In the genomic region with DNA sequence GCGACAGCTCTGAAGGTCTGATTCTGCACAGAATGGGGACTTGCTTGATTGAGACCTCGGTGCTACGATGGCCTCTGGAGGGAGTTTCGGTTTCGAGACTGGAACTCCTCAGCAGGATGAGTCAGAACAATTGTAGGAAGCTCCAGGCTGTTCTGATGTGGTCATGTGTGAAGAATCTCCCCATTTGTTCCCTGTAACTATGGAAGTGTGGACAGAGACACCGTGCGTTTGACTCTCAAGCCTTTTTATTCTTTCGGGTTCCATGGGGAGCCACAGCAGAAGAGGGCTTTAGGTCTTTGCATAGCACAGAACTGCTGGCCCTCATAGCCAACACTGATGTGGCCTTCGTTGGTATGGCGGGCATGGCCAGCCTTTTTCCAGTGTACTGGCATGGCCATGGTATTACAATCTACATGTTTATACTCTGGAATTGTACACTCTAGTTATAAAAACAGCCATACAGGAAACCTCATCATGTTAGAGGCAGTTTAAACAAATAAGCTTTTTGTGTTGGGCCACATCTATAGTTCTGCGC, we compare ENCODE assay signal across 10 mouse cellular contexts. TPM values are rescaled to one million over a fixed set of nuclear protein-coding genes. Genes with fewer than 3 reads are reported as not detected.
DNase-seq lines count a peak whose midpoint lies in the region; ATAC-seq and TF ChIP-seq lines count a peak whose summit lies in the region.
"Had no signal": no experiment of that assay in that cellular context is flagged by ENCODE, and none has a peak within 500 bp of the region (broad histone marks: within the 10 kb centered on the region; RNA-seq: fewer than 3 reads in every experiment).

No protein-coding gene starts in this region.

- intact Hi-C loops in heart, adult 2 months (cut with DNase I) = loop anchor here (1.0 kb wide), 1 partner anchor 21 kb away; no protein-coding TSS in a partner anchor

- no peak for DNase-seq in frontal cortex, adult 2 months (ENCODE audit: extremely low spot score in 1 of 2, low spot score in 1 of 2)
- peak; percentile 59 to 75 for DNase-seq in heart, adult 2 months
- DNase-seq in urinary bladder, postnatal 4 days (ENCODE audit: low spot score in 2 of 2) = no peak
- DNase-seq in ovary, adult 18-20 months (ENCODE audit: low spot score) = no peak
- DNase-seq in hindbrain, embryonic 14.5 days (ENCODE audit: low spot score) = no peak
- DNase-seq: gastrocnemius, postnatal 10 days had no signal

- peaks cover 9% of the 10 kb centered on the region for H3K36me3 ChIP-seq in heart, adult 2 months (ENCODE audit: control insufficient read depth, insufficient read depth, low read length)
- H3K36me3 ChIP-seq in kidney, embryonic 16.5 days (ENCODE audit: insufficient read depth, low read length) = peaks cover 21% of the 10 kb centered on the region
- H3K36me3 ChIP-seq in hindbrain, embryonic 14.5 days (replicated peaks; ENCODE audit: control insufficient read depth, insufficient read depth) = peaks cover 9% of the 10 kb centered on the region; the same call in 1 of the 2 replicates

- TF ChIP-seq POLR2A in heart, adult 2 months (IDR thresholded peaks at IDR 0.05; ENCODE audit: insufficient read depth, low read depth, low read length) = peak; percentile 86

- H3K4me3 ChIP-seq in heart, adult 2 months = peak overlapping the region; percentile 42
- H3K4me3 ChIP-seq in kidney, embryonic 16.5 days (ENCODE audit: low read length) = no peak overlapping the region
- no peak overlapping the region for H3K4me3 ChIP-seq in hindbrain, embryonic 14.5 days (replicated peaks; ENCODE audit: low read length)
- H3K4me3 ChIP-seq: midbrain, embryonic 10.5 days had no signal

- peak overlapping the region; percentile 63 for H3K9ac ChIP-seq in heart, adult 2 months (ENCODE audit: low read depth, low read length)
- no peak overlapping the region for H3K9ac ChIP-seq in kidney, embryonic 16.5 days (replicated peaks; ENCODE audit: low read length)
- no peak overlapping the region for H3K9ac ChIP-seq in hindbrain, embryonic 14.5 days

- H3K9me3 ChIP-seq in kidney, embryonic 16.5 days (ENCODE audit: low read length) = no peaks in the 10 kb centered on the region
- H3K9me3 ChIP-seq in hindbrain, embryonic 14.5 days (ENCODE audit: control insufficient read depth, low read length) = no peaks in the 10 kb centered on the region
- H3K9me3 ChIP-seq: midbrain, embryonic 10.5 days had no signal

- H3K79me2 ChIP-seq in heart, adult 2 months (replicated peaks; ENCODE audit: control insufficient read depth, insufficient read depth, low read length) = peaks cover 2% of the 10 kb centered on the region

- H3K4me1 ChIP-seq in heart, adult 2 months (ENCODE audit: control insufficient read depth, insufficient read depth, low read length) = peaks cover 26% of the 10 kb centered on the region
- peaks cover 30% of the 10 kb centered on the region for H3K4me1 ChIP-seq in kidney, embryonic 16.5 days (ENCODE audit: insufficient read depth, low read length)
- H3K4me1 ChIP-seq in hindbrain, embryonic 14.5 days (replicated peaks; ENCODE audit: control insufficient read depth, insufficient read depth, low read length) = peaks cover 13% of the 10 kb centered on the region

- H3K27me3 ChIP-seq in heart, adult 2 months (ENCODE audit: control insufficient read depth, insufficient read depth, low read length) = no peaks in the 10 kb centered on the region
- no peaks in the 10 kb centered on the region for H3K27me3 ChIP-seq in kidney, embryonic 16.5 days (ENCODE audit: insufficient read depth, low read length)
- no peaks in the 10 kb centered on the region for H3K27me3 ChIP-seq in hindbrain, embryonic 14.5 days (ENCODE audit: control insufficient read depth, insufficient read depth, low read length)

- ATAC-seq in frontal cortex, adult (ENCODE audit: low TSS enrichment) = peak; percentile 48
- ATAC-seq in kidney, embryonic 16.5 days (ENCODE audit: low FRiP score, low TSS enrichment) = no peak; the same call in 1 of the 2 replicates
- peak; percentile 67 for ATAC-seq in megakaryocyte, adult 5-6 weeks (ENCODE audit: poor library complexity, severe bottlenecking)
- no peak for ATAC-seq in hindbrain, embryonic 14.5 days (ENCODE audit: low FRiP score)

- peak; percentile 56; the same call in 1 of the 2 replicates for TF ChIP-seq EP300 in heart, adult 2 months (IDR thresholded peaks at IDR 0.05; ENCODE audit: insufficient read depth, low read depth, low read length)

- peak; percentile 47 for TF ChIP-seq CTCF in heart, adult 2 months (IDR thresholded peaks at IDR 0.05)

- H3K4me2 ChIP-seq in kidney, embryonic 16.5 days (replicated peaks; ENCODE audit: low read depth, low read length) = peak overlapping the region; percentile 25; the same call in 1 of the 2 replicates
- no peak overlapping the region; the same call in 1 of the 2 replicates for H3K4me2 ChIP-seq in hindbrain, embryonic 14.5 days (replicated peaks)

- peak overlapping the region; percentile 90 for H3K27ac ChIP-seq in heart, adult 2 months
- 0 out of 2 replicates have a peak overlapping the region, but pooled peaks have one; percentile 9 for H3K27ac ChIP-seq in kidney, embryonic 16.5 days (ENCODE audit: low read length)
- no peak overlapping the region for H3K27ac ChIP-seq in hindbrain, embryonic 14.5 days
- H3K27ac ChIP-seq: midbrain, embryonic 10.5 days had no signal

- 38% methylated on average over 11 of the region's 11 CpGs for WGBS in heart, adult 2 months
- WGBS in kidney, embryonic 16.5 days = 78% methylated on average over 11 of the region's 11 CpGs
- WGBS in hindbrain, embryonic 14.5 days = 46% methylated on average over 11 of the region's 11 CpGs

RNA-seq across cellular contexts. Expression of a gene that starts 21.9 kb away (rescaled TPM):
- polyA plus RNA-seq in frontal cortex, adult 2 months (2012; rRNA removed) = 8.4 and 8.8 TPM in 2 replicates
- total RNA-seq in heart, adult 2 months (2021) = 10 to 100 TPM; 17.2 to 18.5 TPM
- 4.7 and 13.7 TPM in 2 replicates for polyA plus RNA-seq in heart, adult 2 months (2012; rRNA removed)
- 7.3 and 9.1 TPM in 2 replicates for polyA plus RNA-seq in kidney, embryonic 16.5 days (2015; fragmentation: Nextera tagmentation; extraction: Ambion mirVana)
- total RNA-seq in megakaryocyte, adult 5-6 weeks (2015) = 37.3 and 39.2 TPM in 2 replicates
- total RNA-seq in megakaryocyte, adult 5-6 weeks (2017) = 38.3 and 48.0 TPM in 2 replicates
- polyA plus RNA-seq in hindbrain, embryonic 14.5 days (2014; fragmentation: Nextera tagmentation; extraction: Ambion mirVana) = 5.3 and 5.5 TPM in 2 replicates

Comparison
In these comparisons a context has a peak if more than half of its experiments do, and no peak if none do; other contexts are left out.
1. ATAC-seq: peak in frontal cortex, adult (single experiment) and megakaryocyte, adult 5-6 weeks (single experiment); none in kidney, embryonic 16.5 days (single experiment) and hindbrain, embryonic 14.5 days (single experiment).
2. DNase-seq: peak in heart, adult 2 months (2 of 2); none in frontal cortex, adult 2 months (0 of 2), urinary bladder, postnatal 4 days (0 of 2), ovary, adult 18-20 months (single experiment) and hindbrain, embryonic 14.5 days (single experiment).